Mouse (Mus musculus): ENCODE measurements around the gene Htatip2. TPM values are rescaled to one million over a fixed set of nuclear protein-coding genes. Genes with fewer than 3 reads are reported as not detected.

The Htatip2 gene
- 9.4 and 11.2 TPM in 2 replicates for polyA plus RNA-seq (2015; fragmentation: Nextera tagmentation; extraction: Ambion mirVana)

- peak within 1 kb of the TSS; percentile 68 for H3K4me2 ChIP-seq (replicated peaks; ENCODE audit: low read depth, low read length)
- no peaks in the 10 kb centered on the region for H3K36me3 ChIP-seq (ENCODE audit: insufficient read depth, low read length)
- no peak within 1 kb of the TSS for H3K27ac ChIP-seq (ENCODE audit: low read length)
- peak within 1 kb of the TSS; percentile 60 for H3K9ac ChIP-seq (replicated peaks; ENCODE audit: low read length)
- peaks cover 6% of the 10 kb centered on the region for H3K9me3 ChIP-seq (ENCODE audit: low read length)
- peak; percentile 82 for ATAC-seq (ENCODE audit: low FRiP score, low TSS enrichment)
- H3K27me3 ChIP-seq (ENCODE audit: insufficient read depth, low read length) = 0 out of 2 replicates have a peak, but pooled peaks cover 3% of the 10 kb centered on the region
- H3K4me1 ChIP-seq (ENCODE audit: insufficient read depth, low read length) = no peaks in the 10 kb centered on the region
- peak within 1 kb of the TSS; percentile 51 for H3K4me3 ChIP-seq (ENCODE audit: low read length)
- 3% methylated on average over 25 of the region's 42 CpGs for WGBS
Measured at GRCm38 (mm10) chr7:49758934-49759571, at the start of gene Htatip2. Gene Htatip2 (plus strand): TSS chr7:49759115.

- no peak overlapping the region for H3K27ac ChIP-seq (ENCODE audit: low read length)
- H3K27me3 ChIP-seq (ENCODE audit: insufficient read depth, low read length) = peaks cover 33% of the 10 kb centered on the region
- H3K9ac ChIP-seq (replicated peaks; ENCODE audit: low read length) = no peak overlapping the region
- H3K9me3 ChIP-seq (ENCODE audit: low read length) = no peaks in the 10 kb centered on the region
- no peaks in the 10 kb centered on the region for H3K4me1 ChIP-seq (ENCODE audit: insufficient read depth, low read length)
- no peaks in the 10 kb centered on the region for H3K36me3 ChIP-seq (ENCODE audit: insufficient read depth, low read length)
- WGBS = 29% methylated on average over 9 of the region's 9 CpGs
- no peak overlapping the region for H3K4me2 ChIP-seq (replicated peaks; ENCODE audit: low read depth, low read length)
- no peak overlapping the region for H3K4me3 ChIP-seq (ENCODE audit: low read length)
- ATAC-seq (ENCODE audit: low FRiP score, low TSS enrichment) = no peak
Measured at GRCm38 (mm10) chr7:49709381-49710021, 49.4 kb upstream of the Htatip2 start.

GRCm38 (mm10) chr7:49717942-49718733 lies 40.8 kb upstream of the Htatip2 start:
- Histone ChIP-seq H3K9ac (replicated peaks; ENCODE audit: low read length) (no peak overlapping the region), H3K27ac (ENCODE audit: low read length) (no peak overlapping the region), H3K4me2 (replicated peaks; ENCODE audit: low read depth, low read length) (no peak overlapping the region), H3K36me3 (ENCODE audit: insufficient read depth, low read length) (no peaks in the 10 kb centered on the region), H3K4me3 (ENCODE audit: low read length) (no peak overlapping the region), H3K4me1 (ENCODE audit: insufficient read depth, low read length) (no peaks in the 10 kb centered on the region), H3K27me3 (ENCODE audit: insufficient read depth, low read length) (peaks cover 7% of the 10 kb centered on the region; the same call in 1 of the 2 replicates), H3K9me3 (ENCODE audit: low read length) (no peaks in the 10 kb centered on the region)
- WGBS = 80% methylated on average over 15 of the region's 15 CpGs
- no peak for ATAC-seq (ENCODE audit: low FRiP score, low TSS enrichment)

GRCm38 (mm10) chr7:49734342-49734741 lies 24.6 kb upstream of the Htatip2 start:
- no peaks in the 10 kb centered on the region for H3K36me3 ChIP-seq (ENCODE audit: insufficient read depth, low read length)
- no peak overlapping the region for H3K4me2 ChIP-seq (replicated peaks; ENCODE audit: low read depth, low read length)
- peak; percentile 39 for ATAC-seq (ENCODE audit: low FRiP score, low TSS enrichment)
- WGBS = 56% methylated on average over 4 of the region's 4 CpGs
- H3K9me3 ChIP-seq (ENCODE audit: low read length) = no peaks in the 10 kb centered on the region
- no peak overlapping the region for H3K9ac ChIP-seq (replicated peaks; ENCODE audit: low read length)
- no peak overlapping the region for H3K27ac ChIP-seq (ENCODE audit: low read length)
- no peaks in the 10 kb centered on the region for H3K4me1 ChIP-seq (ENCODE audit: insufficient read depth, low read length)
- H3K27me3 ChIP-seq (ENCODE audit: insufficient read depth, low read length) = no peaks in the 10 kb centered on the region
- no peak overlapping the region for H3K4me3 ChIP-seq (ENCODE audit: low read length)

GRCm38 (mm10) chr7:49739448-49739847 lies 19.5 kb upstream of the Htatip2 start:
- Histone ChIP-seq H3K27ac (ENCODE audit: low read length) (no peak overlapping the region), H3K27me3 (ENCODE audit: insufficient read depth, low read length) (no peaks in the 10 kb centered on the region; the same call in 1 of the 2 replicates), H3K9me3 (ENCODE audit: low read length) (no peaks in the 10 kb centered on the region), H3K4me1 (ENCODE audit: insufficient read depth, low read length) (peaks cover 8% of the 10 kb centered on the region; the same call in 1 of the 2 replicates), H3K36me3 (ENCODE audit: insufficient read depth, low read length) (no peaks in the 10 kb centered on the region), H3K4me2 (replicated peaks; ENCODE audit: low read depth, low read length) (no peak overlapping the region), H3K4me3 (ENCODE audit: low read length) (no peak overlapping the region), H3K9ac (replicated peaks; ENCODE audit: low read length) (no peak overlapping the region)
- ATAC-seq (ENCODE audit: low FRiP score, low TSS enrichment) = no peak
- 76% methylated on average over 8 of the region's 8 CpGs for WGBS

- Histone ChIP-seq H3K4me2 (replicated peaks; ENCODE audit: low read depth, low read length) (peak overlapping the region; percentile 34; the same call in 1 of the 2 replicates), H3K27me3 (ENCODE audit: insufficient read depth, low read length) (no peaks in the 10 kb centered on the region; the same call in 1 of the 2 replicates), H3K9ac (replicated peaks; ENCODE audit: low read length) (no peak overlapping the region), H3K4me1 (ENCODE audit: insufficient read depth, low read length) (peaks cover 8% of the 10 kb centered on the region; the same call in 1 of the 2 replicates), H3K4me3 (ENCODE audit: low read length) (no peak overlapping the region), H3K27ac (ENCODE audit: low read length) (no peak overlapping the region), H3K36me3 (ENCODE audit: insufficient read depth, low read length) (no peaks in the 10 kb centered on the region), H3K9me3 (ENCODE audit: low read length) (no peaks in the 10 kb centered on the region)
- WGBS = 15% methylated on average over 5 of the region's 5 CpGs
- no peak for ATAC-seq (ENCODE audit: low FRiP score, low TSS enrichment)
Measured at GRCm38 (mm10) chr7:49741474-49741873, 17.4 kb upstream of the Htatip2 start.

GRCm38 (mm10) chr7:49741923-49742322 lies 17.0 kb upstream of the Htatip2 start:
- no peaks in the 10 kb centered on the region for H3K9me3 ChIP-seq (ENCODE audit: low read length)
- H3K27me3 ChIP-seq (ENCODE audit: insufficient read depth, low read length) = no peaks in the 10 kb centered on the region; the same call in 1 of the 2 replicates
- peak overlapping the region; percentile 34; the same call in 1 of the 2 replicates for H3K4me2 ChIP-seq (replicated peaks; ENCODE audit: low read depth, low read length)
- H3K9ac ChIP-seq (replicated peaks; ENCODE audit: low read length) = no peak overlapping the region
- no peak for ATAC-seq (ENCODE audit: low FRiP score, low TSS enrichment)
- no peaks in the 10 kb centered on the region for H3K36me3 ChIP-seq (ENCODE audit: insufficient read depth, low read length)
- H3K4me3 ChIP-seq (ENCODE audit: low read length) = no peak overlapping the region
- H3K27ac ChIP-seq (ENCODE audit: low read length) = no peak overlapping the region
- WGBS = 27% methylated on average over 10 of the region's 10 CpGs
- H3K4me1 ChIP-seq (ENCODE audit: insufficient read depth, low read length) = peaks cover 8% of the 10 kb centered on the region; the same call in 1 of the 2 replicates

GRCm38 (mm10) chr7:49751148-49751547 lies 7.8 kb upstream of the Htatip2 start:
- H3K36me3 ChIP-seq (ENCODE audit: insufficient read depth, low read length) = no peaks in the 10 kb centered on the region
- 0 out of 2 replicates have a peak, but pooled peaks have one; percentile 49 for ATAC-seq (ENCODE audit: low FRiP score, low TSS enrichment)
- 7% methylated on average over 4 of the region's 4 CpGs for WGBS
- no peak overlapping the region for H3K9ac ChIP-seq (replicated peaks; ENCODE audit: low read length)
- H3K4me3 ChIP-seq (ENCODE audit: low read length) = no peak overlapping the region
- H3K27ac ChIP-seq (ENCODE audit: low read length) = no peak overlapping the region
- H3K9me3 ChIP-seq (ENCODE audit: low read length) = no peaks in the 10 kb centered on the region
- H3K4me1 ChIP-seq (ENCODE audit: insufficient read depth, low read length) = peaks cover 4% of the 10 kb centered on the region; the same call in 1 of the 2 replicates
- peaks cover 13% of the 10 kb centered on the region for H3K27me3 ChIP-seq (ENCODE audit: insufficient read depth, low read length)
- H3K4me2 ChIP-seq (replicated peaks; ENCODE audit: low read depth, low read length) = no peak overlapping the region

GRCm38 (mm10) chr7:49752730-49753506 lies 6.0 kb upstream of the Htatip2 start:
- H3K36me3 ChIP-seq (ENCODE audit: insufficient read depth, low read length) = no peaks in the 10 kb centered on the region
- peak overlapping the region; percentile 36 for H3K4me2 ChIP-seq (replicated peaks; ENCODE audit: low read depth, low read length)
- H3K27me3 ChIP-seq (ENCODE audit: insufficient read depth, low read length) = peaks cover 16% of the 10 kb centered on the region
- H3K4me1 ChIP-seq (ENCODE audit: insufficient read depth, low read length) = peaks cover 4% of the 10 kb centered on the region; the same call in 1 of the 2 replicates
- H3K4me3 ChIP-seq (ENCODE audit: low read length) = no peak overlapping the region; the same call in 1 of the 2 replicates
- 31% methylated on average over 25 of the region's 25 CpGs for WGBS
- no peaks in the 10 kb centered on the region for H3K9me3 ChIP-seq (ENCODE audit: low read length)
- no peak overlapping the region for H3K27ac ChIP-seq (ENCODE audit: low read length)
- no peak for ATAC-seq (ENCODE audit: low FRiP score, low TSS enrichment)
- no peak overlapping the region for H3K9ac ChIP-seq (replicated peaks; ENCODE audit: low read length)
